Mouse (Mus musculus): Measurements from ENCODE around the gene Sec16b.

DNA sequence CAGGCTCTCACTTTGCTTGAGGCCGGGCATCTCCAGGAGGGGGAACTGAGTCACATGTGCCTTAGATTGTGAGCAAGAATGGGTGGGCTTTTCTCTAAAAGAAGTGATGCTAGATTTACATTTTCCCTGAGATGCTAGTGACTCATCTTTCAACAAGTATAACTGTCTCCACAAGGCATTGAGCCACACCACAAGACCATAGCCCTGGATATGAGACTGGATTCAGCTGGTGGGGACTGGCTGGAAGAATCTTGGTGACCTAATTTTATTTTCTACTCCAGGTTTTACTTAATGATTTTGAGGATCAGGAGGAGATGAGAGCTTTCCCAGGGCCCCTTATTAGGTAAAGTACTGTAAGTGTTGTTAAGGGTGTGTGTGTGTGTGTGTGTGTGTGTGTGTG, 29.0 kb downstream of the Sec16b start:
- no peak for TF ChIP-seq GATA1 (IDR thresholded peaks at IDR 0.05; ENCODE audit: borderline replicate concordance, low read length)
- no peak for TF ChIP-seq FLI1 (IDR thresholded peaks at IDR 0.05; ENCODE audit: low read length)
